Mouse (Mus musculus) forebrain, embryonic 14.5 days (tissue): ENCODE measurements at regions not wholly inside any gene's neighbourhood (a gene's known extent, or its start where the extent isn't known, plus 50 kb on each side); places are given as distances from the start of the nearest gene placed in this dataset.
"Not testable (repeated sequence)": the region's sequence is repeated elsewhere in the genome, so short reads cannot be mapped to it uniquely, and the experiment has no call there.

Source experiments
- ATAC-seq: fragments of 200-750 bp; cut with Nextera tagmentation; 2 replicates; pipeline ENCODE4 v1.8.0; 2017; ENCODE audit warnings: mild to moderate bottlenecking, moderate library complexity
- DNase-seq: peaks from one replicate; pipeline ENCODE4 v3.0.0-alpha.2; 2015; ENCODE audit warnings: low spot score
- H3K27ac ChIP-seq: fragments of 300-500 bp; sonication (generic); 2 replicates; pipeline ENCODE4 v1.5.1; 2014; ENCODE audit warnings: low read depth, mild to moderate bottlenecking, control low read depth, low read length, moderate library complexity
- H3K27me3 ChIP-seq: fragments of 300-500 bp; sonication (generic); replicated peaks from 2 replicates; pipeline ENCODE4 v1.6.1; 2014; ENCODE audit warnings: low read length, control low read depth, mixed read lengths; ENCODE audit not compliant: control insufficient read depth, insufficient read depth
- H3K36me3 ChIP-seq: fragments of 300-500 bp; sonication (generic); 2 replicates; pipeline ENCODE4 v1.6.1; 2014; ENCODE audit warnings: low read length, control low read depth; ENCODE audit not compliant: control insufficient read depth, insufficient read depth
- H3K4me1 ChIP-seq: fragments of 300-500 bp; sonication (generic); 2 replicates; pipeline ENCODE4 v1.6.1; 2014; ENCODE audit warnings: antibody characterized with exemption, low read length, control low read depth; ENCODE audit not compliant: control insufficient read depth, insufficient read depth
- H3K4me2 ChIP-seq: fragments of 300-500 bp; sonication (generic); 2 replicates; pipeline ENCODE4 v1.6.1; 2014; ENCODE audit warnings: mild to moderate bottlenecking, control low read depth, low read length
- H3K4me3 ChIP-seq: fragments of 300-500 bp; sonication (generic); 2 replicates; pipeline ENCODE4 v1.5.1; 2014; ENCODE audit warnings: low read depth, low read length, control low read depth
- H3K9ac ChIP-seq: fragments of 300-500 bp; sonication (generic); 2 replicates; pipeline ENCODE4 v1.6.1; 2014; ENCODE audit warnings: mild to moderate bottlenecking, low read length, control low read depth, moderate library complexity
- H3K9me3 ChIP-seq: fragments of 300-500 bp; sonication (generic); replicated peaks from 2 replicates; pipeline ENCODE4 v1.6.1; 2016; ENCODE audit warnings: low read length, control low read depth, mixed read lengths; ENCODE audit not compliant: control insufficient read depth
- WGBS: fragments of 180-500 bp; shearing (Covaris S2); extraction: QIAGEN DNeasy Blood & Tissue Kit; methylation state at CpG from one replicate; pipeline ENCODE4 v1.1.7; 2014; 5-methylcytosine and 5-hydroxymethylcytosine counted together

- no peak overlapping the region for H3K4me3 ChIP-seq
- peak; percentile 7 for DNase-seq
- 49% methylated on average over 4 of the region's 4 CpGs for WGBS
- no peak overlapping the region for H3K9ac ChIP-seq
- no peak overlapping the region for H3K4me2 ChIP-seq
- ATAC-seq: no peak
- no peak overlapping the region for H3K27ac ChIP-seq
- H3K36me3 ChIP-seq: no peaks in the 10 kb centered on the region
- H3K4me1 ChIP-seq: no peaks in the 10 kb centered on the region
- H3K27me3 ChIP-seq: no peaks in the 10 kb centered on the region
- no peaks in the 10 kb centered on the region for H3K9me3 ChIP-seq
Measured at GRCm38 (mm10) chr6:20641375-20641774, 573.9 kb upstream of the Kcnd2 start.

DNA sequence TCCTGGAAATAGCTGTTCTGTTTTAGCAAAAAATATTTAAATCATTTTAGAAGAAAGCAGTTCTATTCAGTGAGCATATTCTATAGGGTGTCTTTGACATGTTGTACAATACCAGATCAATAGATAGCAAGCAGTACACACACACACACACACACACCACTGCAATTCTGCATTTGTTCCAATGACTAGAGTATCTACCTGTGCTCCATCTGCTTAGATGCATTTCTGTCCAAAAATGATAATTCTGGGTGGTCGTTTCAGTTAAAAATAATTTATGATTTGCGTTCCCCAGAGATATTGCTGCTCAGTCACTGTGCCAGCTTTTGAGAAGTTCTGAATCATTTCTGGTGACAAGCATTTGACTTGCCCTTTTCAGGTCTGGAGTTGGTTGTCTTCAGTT lies 573.5 kb upstream of the Kcnd2 start:
- Histone ChIP-seq H3K27ac (no peak overlapping the region), H3K27me3 (no peaks in the 10 kb centered on the region), H3K9me3 (no peaks in the 10 kb centered on the region), H3K36me3 (no peaks in the 10 kb centered on the region), H3K9ac (no peak overlapping the region), H3K4me2 (no peak overlapping the region), H3K4me3 (no peak overlapping the region), H3K4me1 (no peaks in the 10 kb centered on the region)
- DNase-seq (no peak), ATAC-seq (no peak)
- WGBS: 77% methylated on average over 2 of the region's 2 CpGs

- ATAC-seq: no peak
Measured at GRCm38 (mm10) chr6:20657042-20657441, 558.3 kb upstream of the Kcnd2 start.

DNA sequence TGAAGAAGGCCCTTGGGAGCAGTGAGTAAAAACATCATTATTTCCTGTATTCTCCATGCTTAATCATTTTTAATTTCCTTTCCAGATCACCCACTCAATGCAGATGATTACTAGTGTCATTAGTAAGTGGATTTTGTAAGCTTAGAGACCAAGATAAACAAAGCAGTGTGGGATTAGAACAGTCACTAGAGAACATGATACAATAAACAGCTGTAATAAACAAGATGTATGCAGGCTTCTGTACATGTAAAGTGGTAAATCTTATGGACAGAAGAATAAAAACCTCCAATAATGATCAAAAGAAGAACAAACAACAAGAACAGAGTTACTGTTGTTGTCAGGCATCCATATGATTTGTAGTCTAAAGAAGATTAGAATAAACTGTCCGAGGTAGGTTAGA lies 542.1 kb upstream of the Kcnd2 start:
- H3K36me3 ChIP-seq: no peaks in the 10 kb centered on the region
- H3K9ac ChIP-seq: no peak overlapping the region
- no peak overlapping the region for H3K27ac ChIP-seq
- no peaks in the 10 kb centered on the region for H3K4me1 ChIP-seq
- WGBS: 53% methylated on average over 1 of the region's 1 CpGs
- ATAC-seq (no peak), DNase-seq (no peak)
- H3K4me3 ChIP-seq: no peak overlapping the region
- no peak overlapping the region for H3K4me2 ChIP-seq
- no peaks in the 10 kb centered on the region for H3K9me3 ChIP-seq
- no peaks in the 10 kb centered on the region for H3K27me3 ChIP-seq

More at GRCm38 (mm10) chr6:20657042-20657441, 558.3 kb upstream of the Kcnd2 start:
- Histone ChIP-seq H3K27ac (no peak overlapping the region), H3K4me1 (no peaks in the 10 kb centered on the region), H3K36me3 (no peaks in the 10 kb centered on the region), H3K9me3 (no peaks in the 10 kb centered on the region), H3K9ac (no peak overlapping the region), H3K4me3 (no peak overlapping the region), H3K27me3 (no peaks in the 10 kb centered on the region), H3K4me2 (no peak overlapping the region)
- 91% methylated on average over 1 of the region's 1 CpGs for WGBS
- DNase-seq: no peak

DNA sequence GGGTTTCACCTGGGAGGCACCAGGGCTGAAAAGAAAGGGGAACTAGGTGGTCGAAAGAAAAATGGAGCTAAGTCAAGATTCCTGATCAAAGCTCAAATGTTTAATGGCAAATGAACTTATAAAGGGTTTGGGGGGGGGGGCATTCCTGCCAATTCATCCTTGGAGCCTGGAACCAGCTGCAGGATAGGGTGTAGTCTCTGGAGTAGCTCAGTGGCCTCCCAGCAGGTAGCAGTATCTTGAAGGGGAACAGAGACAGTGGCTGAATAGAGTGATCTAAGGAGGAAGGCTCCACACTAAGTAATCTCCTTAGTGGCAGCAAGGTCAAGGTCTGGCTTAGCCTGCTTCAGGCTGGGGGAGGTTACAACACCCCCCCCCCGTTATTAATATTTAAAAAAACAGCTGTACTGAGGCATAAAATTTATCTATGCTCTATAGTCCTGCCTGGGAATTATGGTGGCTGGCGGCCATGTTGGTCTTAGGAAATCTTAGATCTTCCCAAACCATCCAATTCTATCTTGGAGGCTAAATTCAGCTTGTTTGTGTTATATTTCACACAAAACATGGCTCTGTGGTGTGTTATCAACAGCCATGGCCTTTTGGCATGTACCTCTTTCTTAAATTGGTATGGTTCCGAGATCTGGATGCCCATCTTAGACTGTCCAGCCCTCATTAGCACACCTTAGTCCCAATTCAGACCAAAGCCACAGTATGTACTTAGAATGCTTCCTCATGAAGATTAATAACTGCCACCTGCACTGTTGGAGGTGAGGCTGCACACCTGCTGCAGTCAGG lies 528.7 kb upstream of the Kcnd2 start:
- ATAC-seq, H3K9me3 ChIP-seq, H3K4me3 ChIP-seq, H3K27me3 ChIP-seq, H3K27ac ChIP-seq, H3K9ac ChIP-seq, H3K36me3 ChIP-seq, H3K4me1 ChIP-seq, H3K4me2 ChIP-seq, DNase-seq: not testable (repeated sequence)
- 55% methylated on average over 4 of the region's 4 CpGs for WGBS

- not testable (repeated sequence) for H3K27me3 ChIP-seq, H3K4me1 ChIP-seq, DNase-seq, ATAC-seq, H3K4me2 ChIP-seq, H3K27ac ChIP-seq, H3K4me3 ChIP-seq, H3K9ac ChIP-seq, H3K9me3 ChIP-seq, H3K36me3 ChIP-seq
- WGBS: 28% methylated on average over 1 of the region's 1 CpGs
Measured at GRCm38 (mm10) chr6:20687239-20687575, 528.1 kb upstream of the Kcnd2 start.

DNA sequence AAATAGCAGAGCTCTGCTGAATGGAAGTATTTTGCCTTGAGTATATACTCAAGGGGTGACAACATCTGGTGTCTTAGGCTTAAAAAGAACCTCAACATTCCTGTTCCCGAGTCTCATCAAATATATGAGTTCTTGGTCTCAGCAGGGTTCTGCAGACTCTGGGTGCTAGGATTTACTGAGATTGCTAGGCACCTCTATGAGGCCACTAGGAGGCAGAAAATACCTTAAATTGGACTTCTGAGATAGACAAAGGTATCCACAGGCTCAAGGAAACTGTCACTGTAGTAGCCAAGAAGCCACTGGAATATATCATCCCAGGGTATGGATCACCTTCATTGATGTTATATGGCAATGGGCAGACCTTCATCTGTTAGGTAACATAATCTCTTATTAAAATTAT lies 489.4 kb upstream of the Kcnd2 start:
- H3K4me2 ChIP-seq: no peak overlapping the region
- H3K4me3 ChIP-seq: no peak overlapping the region
- no peak overlapping the region for H3K27ac ChIP-seq
- H3K9me3 ChIP-seq: no peaks in the 10 kb centered on the region
- H3K27me3 ChIP-seq: no peaks in the 10 kb centered on the region
- ATAC-seq (no peak), DNase-seq (no peak)
- 90% methylated on average over 1 of the region's 1 CpGs for WGBS
- H3K9ac ChIP-seq: no peak overlapping the region
- no peaks in the 10 kb centered on the region for H3K36me3 ChIP-seq
- no peaks in the 10 kb centered on the region for H3K4me1 ChIP-seq

DNA sequence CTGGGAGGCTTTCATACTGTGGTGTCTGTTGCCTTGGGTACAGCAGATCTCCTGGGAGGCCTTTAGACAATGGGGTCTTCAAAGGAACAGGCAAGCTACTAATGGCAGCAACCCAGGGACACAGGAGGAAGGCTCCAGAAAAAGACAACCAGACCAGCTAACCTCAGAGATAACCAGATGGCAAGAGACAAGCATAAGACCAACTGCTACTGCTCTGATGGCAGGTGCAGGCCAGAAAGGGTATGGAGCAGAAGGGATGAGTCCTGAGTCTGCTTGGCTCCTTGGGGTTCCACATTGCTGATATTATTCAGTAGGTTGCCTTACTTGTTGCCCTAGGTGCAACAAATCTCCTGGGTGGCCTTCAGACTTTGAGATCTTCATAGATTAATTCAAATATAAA lies 476.2 kb upstream of the Kcnd2 start:
- Histone ChIP-seq H3K36me3 (no peaks in the 10 kb centered on the region), H3K4me3 (no peak overlapping the region), H3K27me3 (no peaks in the 10 kb centered on the region), H3K4me2 (no peak overlapping the region), H3K9me3 (no peaks in the 10 kb centered on the region), H3K27ac (no peak overlapping the region), H3K9ac (no peak overlapping the region), H3K4me1 (no peaks in the 10 kb centered on the region)
- ATAC-seq (no peak), DNase-seq (no peak)

DNA sequence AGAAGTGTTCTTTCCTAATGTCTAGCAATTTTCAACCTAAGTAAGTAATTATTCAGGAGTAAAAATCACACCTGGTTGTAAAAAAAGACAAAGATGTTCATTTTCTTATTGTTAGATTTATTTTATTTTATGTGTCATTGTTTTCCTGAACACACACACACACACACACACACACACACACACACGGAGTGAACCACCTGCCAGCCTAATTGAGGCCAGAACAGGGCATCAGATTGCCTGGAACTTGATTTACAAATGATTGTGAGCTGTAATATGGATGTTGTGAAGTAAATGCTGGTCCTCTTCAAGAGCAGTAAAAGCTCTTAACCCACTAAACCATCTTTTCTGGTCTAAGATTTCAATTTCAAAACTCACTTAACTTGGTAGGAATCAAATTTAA lies 474.9 kb upstream of the Kcnd2 start:
- Histone ChIP-seq H3K36me3 (no peaks in the 10 kb centered on the region), H3K4me3 (no peak overlapping the region), H3K9ac (no peak overlapping the region), H3K27ac (no peak overlapping the region), H3K27me3 (no peaks in the 10 kb centered on the region), H3K9me3 (no peaks in the 10 kb centered on the region), H3K4me2 (no peak overlapping the region), H3K4me1 (no peaks in the 10 kb centered on the region)
- 57% methylated on average over 1 of the region's 1 CpGs for WGBS
- DNase-seq: no peak
- no peak for ATAC-seq
